Mouse (Mus musculus) myocyte (in vitro differentiated cells): ENCODE measurements around the gene Spon1. TPM values are rescaled to one million over a fixed set of nuclear protein-coding genes. Genes with fewer than 3 reads are reported as not detected.

Experiments
- H3K27me3 ChIP-seq: one replicate; pipeline ENCODE4 v1.6.1; 2011; ENCODE audit not compliant: control insufficient read depth, insufficient read depth, insufficient read length
- H3K36me3 ChIP-seq: one replicate; pipeline ENCODE4 v1.6.1; 2011; ENCODE audit not compliant: control insufficient read depth, insufficient read depth
- H3K4me2 ChIP-seq: one replicate; pipeline ENCODE4 v1.6.1; 2011; ENCODE audit warnings: low read depth, control low read depth
- H3K4me3 ChIP-seq: one replicate; pipeline ENCODE4 v1.5.1; 2011; ENCODE audit warnings: mild to moderate bottlenecking, control low read depth, moderate library complexity
- H3K79me2 ChIP-seq: one replicate; pipeline ENCODE4 v1.6.1; 2011; ENCODE audit not compliant: control insufficient read depth, insufficient read depth
- H3ac ChIP-seq: one replicate; pipeline ENCODE4 v1.6.1; 2011; ENCODE audit not compliant: control insufficient read depth, insufficient read length
- CEBPB ChIP-seq: IDR thresholded peaks from 2 replicates; pipeline ENCODE4 v1.6.1; 2011; ENCODE audit warnings: mild to moderate bottlenecking, moderate library complexity; ENCODE audit not compliant: poor library complexity, insufficient read depth, severe bottlenecking
- E2F4 ChIP-seq: IDR thresholded peaks from one replicate; pipeline ENCODE4 v1.6.1; 2011; ENCODE audit warnings: mild to moderate bottlenecking, control low read depth, moderate library complexity; ENCODE audit not compliant: insufficient read depth
- MAX ChIP-seq: IDR thresholded peaks from one replicate; pipeline ENCODE4 v1.6.1; 2011; ENCODE audit warnings: low read depth, mild to moderate bottlenecking, control low read depth
- MYOD1 ChIP-seq, 3 experiments: IDR thresholded peaks; one replicate each; pipeline ENCODE4 v1.6.1; 2011; ENCODE audit warnings: control low read depth in 2 of 3, low read depth in 2 of 3, mild to moderate bottlenecking in 2 of 3, moderate library complexity in 1 of 3; ENCODE audit not compliant: insufficient read length in 2 of 3, control insufficient read depth in 1 of 3
- MYOG ChIP-seq, 3 experiments: IDR thresholded peaks; one replicate each; pipeline ENCODE4 v1.6.1; 2011; ENCODE audit warnings: control low read depth in 2 of 3, low read depth in 2 of 3, mild to moderate bottlenecking in 2 of 3; ENCODE audit not compliant: insufficient read length in 2 of 3, control insufficient read depth in 1 of 3, insufficient read depth in 1 of 3
- POLR2A ChIP-seq: IDR thresholded peaks from one replicate; pipeline ENCODE4 v1.6.1; 2011; ENCODE audit warnings: low read depth, mild to moderate bottlenecking, control low read depth, moderate library complexity; ENCODE audit not compliant: insufficient read length
- POLR2AphosphoS2 ChIP-seq: IDR thresholded peaks from one replicate; pipeline ENCODE4 v1.6.1; 2011; ENCODE audit warnings: low read depth, control low read depth; ENCODE audit not compliant: insufficient read length
- REST ChIP-seq: IDR thresholded peaks from one replicate; pipeline ENCODE4 v1.6.1; 2011; ENCODE audit warnings: mild to moderate bottlenecking, control low read depth, moderate library complexity; ENCODE audit not compliant: insufficient read depth, insufficient read length
- SRF ChIP-seq: IDR thresholded peaks from one replicate; pipeline ENCODE4 v1.6.1; 2011; ENCODE audit warnings: low read depth; ENCODE audit not compliant: control insufficient read depth, insufficient read length
- TCF12 ChIP-seq: IDR thresholded peaks from one replicate; pipeline ENCODE4 v1.6.1; 2011; ENCODE audit warnings: mild to moderate bottlenecking, control low read depth; ENCODE audit not compliant: poor library complexity, insufficient read depth, severe bottlenecking
- TCF3 ChIP-seq: IDR thresholded peaks from one replicate; pipeline ENCODE4 v1.6.1; 2011; ENCODE audit warnings: low read depth, control low read depth; ENCODE audit not compliant: insufficient read length
- USF1 ChIP-seq: IDR thresholded peaks from one replicate; pipeline ENCODE4 v1.6.1; 2011; ENCODE audit warnings: low read depth, mild to moderate bottlenecking, control low read depth, moderate library complexity
- polyA plus RNA-seq: library from polyadenylated mRNA; unstranded; fragments of >200 nt; fragmentation: generic; extraction: Trizol; gene quantifications from one replicate; pipeline ENCODE4 v1.2.1, GENCODE M21; 2012; ENCODE audit warnings: missing spikeins

Gene Spon1
- polyA plus RNA-seq, 1 experiment: 0.04 TPM

- Histone ChIP-seq H3K36me3 (no peaks in the 10 kb centered on the region), H3K4me3 (no peak overlapping the region), H3K79me2 (peaks cover 66% of the 10 kb centered on the region), H3ac (no peak overlapping the region), H3K4me2 (peak overlapping the region; percentile 75), H3K27me3 (no peaks in the 10 kb centered on the region)
- no peak for TF ChIP-seq TCF12
- TF ChIP-seq MAX: no peak
- no peak for TF ChIP-seq SRF
- TF ChIP-seq MYOD1 (IDR thresholded peaks at IDR 0.05; ENCODE audit: control insufficient read depth in 1 of 3, insufficient read length in 2 of 3, low read depth in 2 of 3): no peak
- no peak for TF ChIP-seq E2F4
- no peak for TF ChIP-seq MYOG (IDR thresholded peaks at IDR 0.05; ENCODE audit: control insufficient read depth in 1 of 3, insufficient read depth in 1 of 3, insufficient read length in 2 of 3, low read depth in 2 of 3)
- TF ChIP-seq TCF3: no peak
- TF ChIP-seq POLR2A: no peak
- TF ChIP-seq REST: no peak
- TF ChIP-seq USF1: no peak
- no peak for TF ChIP-seq CEBPB
- TF ChIP-seq POLR2AphosphoS2: no peak
Observed at GRCm38 (mm10) chr7:114071851-114072616, 306.2 kb downstream of the Spon1 start.

GRCm38 (mm10) chr7:114074133-114074532 lies 308.3 kb downstream of the Spon1 start:
- TF ChIP-seq MYOD1 (IDR thresholded peaks at IDR 0.05; ENCODE audit: control insufficient read depth in 1 of 3, insufficient read length in 2 of 3, low read depth in 2 of 3): no peak
- TF ChIP-seq MAX: no peak
- TF ChIP-seq E2F4: no peak
- TF ChIP-seq REST: no peak
- no peak for TF ChIP-seq POLR2AphosphoS2

GRCm38 (mm10) chr7:114074595-114074994 lies 308.8 kb downstream of the Spon1 start:
- Histone ChIP-seq H3ac (no peak overlapping the region), H3K4me3 (no peak overlapping the region), H3K36me3 (no peaks in the 10 kb centered on the region), H3K79me2 (peaks cover 70% of the 10 kb centered on the region), H3K27me3 (no peaks in the 10 kb centered on the region), H3K4me2 (no peak overlapping the region)
- TF ChIP-seq POLR2AphosphoS2 (no peak), E2F4 (no peak), SRF (no peak), MYOD1 (IDR thresholded peaks at IDR 0.05; ENCODE audit: control insufficient read depth in 1 of 3, insufficient read length in 2 of 3, low read depth in 2 of 3) (no peak), CEBPB (no peak), USF1 (no peak), TCF3 (no peak), POLR2A (no peak), TCF12 (no peak), REST (no peak), MYOG (IDR thresholded peaks at IDR 0.05; ENCODE audit: control insufficient read depth in 1 of 3, insufficient read depth in 1 of 3, insufficient read length in 2 of 3, low read depth in 2 of 3) (no peak), MAX (no peak)

More at GRCm38 (mm10) chr7:114074133-114074532, 308.3 kb downstream of the Spon1 start:
- H3K27me3 ChIP-seq: no peaks in the 10 kb centered on the region
- H3K36me3 ChIP-seq: no peaks in the 10 kb centered on the region
- H3K4me2 ChIP-seq: no peak overlapping the region
- H3K4me3 ChIP-seq: no peak overlapping the region
- peaks cover 70% of the 10 kb centered on the region for H3K79me2 ChIP-seq
- no peak overlapping the region for H3ac ChIP-seq

GRCm38 (mm10) chr7:114079343-114079742 lies 313.5 kb downstream of the Spon1 start:
- Histone ChIP-seq H3ac (no peak overlapping the region), H3K4me3 (no peak overlapping the region), H3K79me2 (peaks cover 84% of the 10 kb centered on the region), H3K36me3 (no peaks in the 10 kb centered on the region), H3K27me3 (no peaks in the 10 kb centered on the region), H3K4me2 (no peak overlapping the region)
- TF ChIP-seq SRF (no peak), MYOD1 (IDR thresholded peaks at IDR 0.05; ENCODE audit: control insufficient read depth in 1 of 3, insufficient read length in 2 of 3, low read depth in 2 of 3) (no peak), REST (no peak), TCF12 (no peak), USF1 (no peak), CEBPB (no peak), TCF3 (no peak), POLR2A (no peak)

GRCm38 (mm10) chr7:114080250-114080649 lies 314.5 kb downstream of the Spon1 start:
- Histone ChIP-seq H3K27me3 (no peaks in the 10 kb centered on the region), H3ac (no peak overlapping the region), H3K79me2 (peaks cover 90% of the 10 kb centered on the region), H3K36me3 (no peaks in the 10 kb centered on the region), H3K4me3 (no peak overlapping the region), H3K4me2 (no peak overlapping the region)
- TF ChIP-seq MAX (no peak), TCF12 (no peak)
